Mouse (Mus musculus): ENCODE measurements at regions not wholly inside any gene's neighbourhood (a gene's known extent, or its start where the extent isn't known, plus 50 kb on each side); places are given as distances from the start of the nearest gene placed in this dataset.

DNA sequence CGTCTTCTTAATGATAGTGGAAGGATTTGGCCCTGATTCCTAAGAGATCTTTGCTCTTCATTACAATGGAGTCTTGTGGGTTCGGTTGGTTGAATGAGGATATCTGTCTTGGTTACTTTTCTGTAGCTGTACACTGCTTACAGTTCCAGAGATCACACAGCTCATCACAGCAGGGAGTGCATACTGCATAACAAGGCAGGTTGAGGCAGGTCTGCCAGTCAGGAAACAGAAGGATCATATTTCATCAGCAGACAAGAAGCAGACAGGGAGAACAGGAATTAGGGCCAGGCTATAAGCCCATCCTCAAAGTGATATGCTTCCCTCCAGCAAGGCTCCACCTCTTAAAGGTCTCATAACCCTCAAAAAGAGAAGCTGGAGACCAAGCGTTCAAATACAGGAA lies 150.4 kb downstream of the Otoa start:
- TF ChIP-seq POLR2A (IDR thresholded peaks at IDR 0.05; ENCODE audit: low read depth, low read length) (no peak), CTCF (conservative IDR thresholded peaks at IDR 0.05; ENCODE audit: insufficient read depth, insufficient read length, low read depth, low read length) (no peak)

Data from kidney, adult 2 months (tissue).